Mouse (Mus musculus) lung, postnatal 14 days (tissue): ENCODE data around the gene Cobll1.

Experiments used
- DNase-seq: peaks from one replicate; pipeline ENCODE4 v3.0.0; 2021

Gene Cobll1

DNA sequence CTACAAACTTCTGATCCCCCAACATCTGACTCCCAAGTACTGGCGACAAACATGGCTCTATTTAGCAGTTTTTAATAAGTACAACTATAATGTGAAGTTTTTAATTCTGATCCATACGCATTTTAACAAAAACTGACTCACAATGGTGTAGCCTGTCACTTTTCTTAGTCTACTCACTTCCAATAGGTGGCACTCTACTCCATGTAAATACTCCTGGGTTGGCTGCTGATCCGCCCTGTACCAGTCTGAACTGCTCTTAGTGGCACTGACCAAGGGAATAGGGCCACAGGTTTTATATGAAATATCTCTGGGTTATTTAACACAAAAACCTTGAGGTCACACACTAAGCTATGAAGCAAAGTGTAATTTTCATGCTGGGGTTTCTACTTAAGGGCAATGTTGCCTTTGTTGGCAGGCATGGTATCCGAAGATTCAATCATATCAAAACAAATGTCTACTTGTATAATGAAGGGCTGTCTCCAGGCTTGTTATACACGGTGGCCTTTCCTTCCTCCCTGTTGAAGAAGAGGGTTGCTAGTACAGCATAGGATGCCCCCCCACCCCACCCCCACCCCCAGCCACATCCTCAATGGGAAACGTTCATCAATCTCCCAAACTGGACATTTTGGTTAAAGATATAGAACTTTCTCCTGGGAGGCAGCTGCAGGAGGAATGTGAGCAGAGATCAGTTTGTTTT, 93.6 kb downstream of the Cobll1 start:
- DNase-seq = peak; percentile 40

DNA sequence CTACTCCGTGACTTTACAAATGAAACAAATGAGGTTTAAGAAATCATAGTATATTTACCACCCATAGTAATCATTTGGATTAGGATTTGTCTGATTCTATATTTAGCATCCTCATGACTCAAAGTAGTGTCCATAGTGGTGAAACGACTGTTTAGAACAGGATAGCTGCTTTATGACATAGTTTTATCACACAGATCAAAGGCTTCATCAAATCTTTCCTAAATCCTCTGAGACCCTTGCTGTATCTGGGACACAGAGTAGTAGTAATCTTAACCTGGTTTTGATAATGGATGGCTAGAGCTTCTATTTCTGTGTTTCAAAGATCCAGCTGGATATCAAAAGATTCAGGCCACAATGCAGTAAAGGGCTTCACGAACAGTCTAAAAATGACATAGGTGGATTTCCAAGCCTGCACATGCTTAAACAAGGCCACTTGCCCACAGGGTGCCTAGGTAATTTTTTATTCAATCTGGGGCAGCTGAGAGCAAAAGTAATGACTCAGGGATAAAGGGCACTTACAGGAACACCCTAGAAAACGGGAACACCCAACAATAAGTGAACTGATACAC, 98.0 kb downstream of the Cobll1 start:
- no peak for DNase-seq

DNA sequence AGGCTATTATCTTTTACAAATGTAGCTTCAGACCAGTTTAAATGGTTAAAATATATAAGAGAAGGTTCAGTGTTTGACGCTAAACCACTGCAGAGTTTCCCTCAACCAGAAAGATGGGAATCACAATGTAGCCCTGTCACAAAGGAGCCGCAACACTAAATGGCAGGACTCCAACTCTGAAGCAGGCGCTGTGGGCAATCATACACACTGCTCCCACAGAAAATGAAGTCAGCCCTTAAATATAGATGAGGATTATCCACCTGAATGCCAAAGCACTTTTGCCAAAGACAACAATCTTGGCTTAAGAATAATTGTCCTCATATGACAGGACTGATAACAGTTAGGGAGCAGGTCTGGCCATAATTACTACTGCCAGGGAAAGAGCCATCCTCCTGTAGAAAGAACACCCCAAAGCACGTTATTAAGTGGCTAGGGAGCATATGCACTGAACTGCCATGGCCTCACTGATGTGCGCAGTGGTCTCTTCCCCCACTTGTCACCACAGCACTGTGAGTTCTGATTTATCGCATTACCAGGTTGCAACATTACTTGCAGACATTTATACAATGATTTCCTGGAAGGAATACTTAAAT, 98.8 kb downstream of the Cobll1 start:
- no peak for DNase-seq

- DNase-seq = no peak
These were observed 99.4 kb downstream of the Cobll1 start for GRCm38 (mm10) chr2:65139606-65140329.

GRCm38 (mm10) chr2:65138992-65139391, 100.2 kb downstream of the Cobll1 start:
- DNase-seq = no peak

- no peak for DNase-seq
These were observed 112.9 kb downstream of the Cobll1 start for GRCm38 (mm10) chr2:65126141-65126783.

GRCm38 (mm10) chr2:65123702-65124101, 115.5 kb downstream of the Cobll1 start:
- DNase-seq = no peak

GRCm38 (mm10) chr2:65121435-65121834, 117.8 kb downstream of the Cobll1 start:
- DNase-seq = peak; percentile 75

DNA sequence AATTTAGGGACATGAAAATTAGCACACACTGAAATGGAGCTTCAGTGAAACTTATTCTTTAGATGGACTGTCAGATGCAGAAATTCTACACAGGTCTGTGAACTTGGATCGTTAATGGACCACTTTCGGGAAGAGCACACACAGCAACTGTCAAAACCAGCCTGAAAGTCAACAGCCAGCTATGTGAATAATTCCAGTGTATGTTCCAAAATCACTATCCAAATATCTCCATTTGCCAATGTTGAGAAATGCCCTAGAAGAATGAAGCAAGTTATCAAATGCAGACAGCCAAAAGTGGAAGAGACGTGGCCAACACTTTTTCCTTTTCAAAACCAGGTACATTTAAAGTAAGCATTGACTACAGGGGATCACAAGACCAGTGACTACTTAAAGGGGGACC, 118.2 kb downstream of the Cobll1 start:
- DNase-seq = no peak

DNA sequence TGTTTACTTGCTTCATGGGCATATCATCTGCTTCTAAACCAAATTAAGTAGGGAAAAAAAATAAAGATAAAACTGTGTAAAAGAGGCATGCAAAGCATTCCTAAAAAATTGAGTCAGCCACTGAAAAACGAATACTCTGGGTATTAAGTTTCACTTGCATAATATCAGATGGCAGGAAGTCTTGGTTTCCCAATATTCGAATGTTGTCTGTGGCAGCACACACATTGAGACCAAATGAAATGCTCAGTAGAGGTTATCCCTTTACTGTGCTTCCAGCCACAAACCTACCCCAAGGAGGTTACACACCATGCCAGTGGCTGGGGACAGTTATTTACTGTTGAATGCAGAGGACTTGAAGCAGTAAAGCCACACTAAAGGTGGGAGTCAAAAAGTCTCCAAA, 119.1 kb downstream of the Cobll1 start:
- DNase-seq = no peak

- no peak for DNase-seq
These were observed 119.5 kb downstream of the Cobll1 start for GRCm38 (mm10) chr2:65119667-65120066.

GRCm38 (mm10) chr2:65119076-65119475, 120.1 kb downstream of the Cobll1 start:
- no peak for DNase-seq

- DNase-seq = no peak
These were observed 121.3 kb downstream of the Cobll1 start for GRCm38 (mm10) chr2:65117859-65118258.

- no peak for DNase-seq
These were observed 122.6 kb downstream of the Cobll1 start for GRCm38 (mm10) chr2:65116428-65117125.

- DNase-seq = no peak
These were observed 126.0 kb downstream of the Cobll1 start for GRCm38 (mm10) chr2:65113191-65113590.

DNA sequence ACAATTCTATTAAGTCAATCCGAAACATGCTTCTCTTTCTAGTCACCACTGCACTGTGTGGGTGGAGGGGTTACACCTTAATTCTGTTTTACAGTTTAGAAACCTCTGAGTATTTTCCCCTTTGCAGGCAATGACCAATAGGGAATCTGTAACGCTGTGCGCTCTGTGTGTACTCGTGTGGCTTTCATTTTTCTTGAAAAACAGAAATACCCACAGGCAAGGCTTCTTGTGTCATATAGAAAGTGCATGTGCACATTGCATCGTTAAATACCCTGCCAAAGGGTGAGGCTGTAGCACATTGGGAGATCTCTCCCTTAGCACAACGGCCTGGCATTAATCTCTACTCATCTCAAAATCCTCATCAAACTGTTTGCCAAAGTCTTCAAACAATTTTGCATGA, 134.6 kb downstream of the Cobll1 start:
- DNase-seq = no peak

GRCm38 (mm10) chr2:65103801-65104200, 135.4 kb downstream of the Cobll1 start:
- no peak for DNase-seq

DNA sequence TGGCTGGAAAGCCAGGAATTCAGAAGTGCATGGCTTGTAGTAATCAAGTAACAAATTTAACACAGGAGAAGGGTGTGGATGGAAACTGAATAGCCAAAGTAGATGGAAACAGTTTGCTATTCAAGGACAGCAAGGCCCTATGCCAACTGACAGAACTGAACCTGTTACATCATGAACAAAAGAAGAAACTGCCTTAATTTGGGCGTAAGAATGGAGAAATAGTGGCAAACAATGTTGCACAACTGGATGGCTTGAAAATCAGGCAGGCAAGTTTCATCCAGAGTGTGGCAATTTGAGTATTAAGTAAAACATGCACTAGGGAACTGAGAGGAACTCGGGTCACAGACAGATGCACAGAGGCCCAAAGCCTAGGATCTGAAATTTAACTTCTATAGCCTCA, 137.8 kb downstream of the Cobll1 start:
- no peak for DNase-seq

DNA sequence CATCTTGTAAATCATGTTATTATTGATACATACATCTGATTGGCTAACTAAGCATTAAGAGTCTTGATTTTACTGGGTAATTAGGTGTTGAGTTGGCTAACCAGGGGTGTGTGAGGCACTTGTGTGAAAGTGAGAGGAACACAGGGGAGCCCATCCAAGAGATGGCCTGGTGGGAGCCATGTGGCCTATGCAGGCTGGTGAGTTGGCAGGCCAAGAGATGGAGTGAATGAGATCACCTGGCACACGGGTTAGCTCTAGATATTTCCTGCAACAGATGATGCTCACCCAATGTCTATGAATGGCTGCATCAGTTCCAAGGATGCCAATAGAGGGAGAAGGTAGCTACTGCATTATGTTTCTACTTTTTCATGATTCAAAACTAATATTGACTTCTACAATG, 139.2 kb downstream of the Cobll1 start:
- DNase-seq = no peak

DNA sequence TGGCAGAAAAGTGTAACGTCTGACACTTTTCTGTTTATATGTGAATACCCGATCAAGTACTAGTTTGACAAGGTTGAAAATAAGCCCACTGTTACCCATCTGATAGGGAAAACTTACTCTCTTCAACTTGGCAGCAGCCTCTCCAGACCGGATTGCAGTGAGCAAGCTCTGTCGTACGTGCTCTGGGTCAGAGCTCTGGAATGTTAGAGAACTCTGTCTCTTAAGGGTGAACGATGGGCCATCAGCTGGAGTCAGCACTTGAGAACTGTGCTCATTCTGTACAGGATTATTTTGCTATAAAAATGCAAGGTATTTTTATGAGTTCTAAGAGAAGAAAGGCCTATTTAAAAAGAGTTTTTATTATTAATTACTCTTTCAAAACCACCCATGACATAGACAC, 143.6 kb downstream of the Cobll1 start:
- no peak for DNase-seq

DNA sequence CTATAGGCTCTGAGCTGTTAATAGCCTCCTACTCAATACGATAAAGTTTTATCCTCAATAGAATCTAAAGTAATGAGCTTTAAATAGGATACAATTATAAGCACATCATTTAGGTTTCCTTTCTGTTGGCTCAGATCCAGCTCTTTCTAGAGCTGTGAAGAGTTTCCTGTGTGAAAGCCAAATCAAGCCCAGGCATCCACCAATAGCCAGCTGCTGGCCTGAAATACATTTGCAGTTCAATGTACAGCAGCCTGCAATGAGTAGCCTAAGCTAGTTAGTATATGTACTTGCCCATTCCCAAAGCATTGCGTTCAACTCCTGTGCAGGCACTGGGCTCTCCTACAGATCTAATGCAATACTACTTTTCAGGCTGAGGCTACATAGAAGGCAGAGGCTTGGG, 145.2 kb downstream of the Cobll1 start:
- no peak for DNase-seq

- DNase-seq = no peak
These were observed 148.2 kb downstream of the Cobll1 start for GRCm38 (mm10) chr2:65090986-65091385.

DNA sequence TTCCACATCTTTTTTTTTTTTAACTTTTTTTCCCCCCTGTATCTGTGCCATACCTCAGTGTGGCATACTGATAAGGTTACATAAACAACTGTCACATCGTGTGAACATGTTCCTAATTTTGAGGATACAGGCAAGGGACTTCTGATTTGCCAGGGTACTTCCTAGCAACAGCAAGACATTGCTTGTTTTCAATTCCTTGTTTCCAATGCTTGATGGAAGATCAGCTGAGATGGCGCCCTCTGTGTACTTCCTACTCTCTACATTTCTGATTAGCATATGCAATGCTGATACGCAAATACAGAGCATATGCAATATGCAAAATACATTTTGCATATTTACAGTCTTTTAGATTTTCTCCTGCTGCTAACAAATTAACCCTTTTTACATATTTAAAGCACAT, 152.0 kb downstream of the Cobll1 start:
- no peak for DNase-seq
